Mouse (Mus musculus): ENCODE results near the gene Pcsk6.

Gene Pcsk6

DNA sequence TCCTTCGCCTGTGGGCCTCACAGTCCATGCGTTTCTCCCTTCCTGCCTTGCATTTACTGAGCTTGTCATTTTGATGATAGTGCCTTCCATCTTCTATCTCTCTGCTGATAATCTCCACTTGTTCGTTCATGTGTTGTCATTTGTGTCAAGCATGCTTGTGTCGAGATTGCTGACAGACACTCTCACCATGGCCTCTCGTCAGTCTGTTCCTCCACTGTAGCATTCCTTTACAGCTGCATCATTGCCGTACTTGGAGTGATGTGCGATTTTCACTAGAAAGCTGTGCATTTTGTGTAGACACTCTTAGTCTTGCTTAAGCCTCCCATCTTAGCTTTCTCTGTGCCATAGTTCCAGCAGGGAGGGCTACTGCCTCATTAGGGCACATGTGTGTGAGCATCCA, 79.5 kb downstream of the Pcsk6 start:
- DNase-seq (ENCODE audit: low read depth, low spot score) = no peak

DNA sequence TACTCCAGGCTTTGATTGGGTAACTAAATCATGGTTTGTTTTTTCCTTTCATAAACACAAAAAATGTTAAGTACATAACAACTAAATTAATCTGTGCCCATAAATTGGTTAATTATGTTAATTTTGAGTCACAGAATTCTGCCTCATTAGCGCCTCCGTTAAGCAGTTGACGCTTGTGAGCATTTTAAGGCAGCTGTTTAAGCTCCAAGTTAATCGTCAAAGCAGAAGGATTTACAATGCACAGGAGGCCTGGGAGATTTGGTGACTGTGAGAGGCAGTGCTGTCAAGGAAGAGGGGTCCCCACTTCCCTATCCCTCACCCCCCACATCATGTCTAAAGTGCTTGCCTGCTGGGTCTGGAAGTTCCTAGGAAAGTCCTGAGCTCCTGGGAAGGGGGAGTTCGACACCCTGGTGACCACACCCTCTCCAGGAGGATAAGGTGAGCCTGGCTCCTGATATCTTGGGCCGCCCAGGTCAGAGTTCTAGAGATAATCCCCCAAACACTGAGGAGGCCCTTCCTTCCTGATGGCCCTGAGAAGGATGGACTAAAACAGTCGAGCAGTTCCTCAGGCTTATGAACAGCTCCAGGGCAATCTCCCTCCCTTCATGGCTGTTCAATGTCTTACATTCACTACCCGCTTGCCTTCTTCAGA, 83.9 kb downstream of the Pcsk6 start:
- no peak for DNase-seq (ENCODE audit: low read depth, low spot score)

DNA sequence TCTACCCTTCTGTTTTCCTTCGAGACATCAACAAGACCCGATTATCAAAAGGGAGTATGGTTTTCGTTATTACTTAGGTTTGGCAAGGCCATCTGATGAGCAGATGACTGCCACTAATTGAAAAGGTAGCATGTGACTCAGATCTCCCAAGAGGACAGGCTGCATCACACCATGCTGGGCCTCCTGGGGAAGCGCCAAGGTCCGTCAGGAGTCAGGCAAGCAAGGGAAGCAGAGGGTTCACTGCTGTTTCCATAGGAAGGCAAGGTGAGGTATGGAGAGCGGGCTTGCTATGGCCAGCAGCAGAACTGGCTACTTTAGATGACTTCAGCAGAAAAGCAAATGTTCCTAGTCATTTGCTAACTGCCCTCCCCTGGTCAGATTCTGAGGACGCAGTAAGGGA, 84.9 kb downstream of the Pcsk6 start:
- DNase-seq (ENCODE audit: low read depth, low spot score) = no peak

DNA sequence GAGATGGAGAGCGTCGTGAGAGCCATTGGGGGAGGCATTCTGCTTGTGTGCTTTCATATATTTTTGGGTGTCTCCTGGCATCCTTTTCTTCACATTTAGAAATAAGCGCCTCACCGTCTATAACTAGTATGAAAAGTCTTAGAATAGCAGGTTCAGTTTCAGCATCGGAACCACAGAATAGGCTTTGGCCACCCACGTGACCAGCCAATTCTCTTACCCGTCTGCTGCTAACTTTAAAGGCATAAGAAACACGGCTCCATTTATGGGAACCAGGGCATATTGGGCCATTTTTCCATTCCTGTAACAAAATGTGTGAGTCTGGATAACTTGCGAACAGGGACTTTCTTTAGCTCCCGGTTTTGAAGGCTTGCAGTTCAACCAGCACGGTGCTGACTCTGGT, 87.4 kb downstream of the Pcsk6 start:
- no peak for DNase-seq (ENCODE audit: low read depth, low spot score)

DNA sequence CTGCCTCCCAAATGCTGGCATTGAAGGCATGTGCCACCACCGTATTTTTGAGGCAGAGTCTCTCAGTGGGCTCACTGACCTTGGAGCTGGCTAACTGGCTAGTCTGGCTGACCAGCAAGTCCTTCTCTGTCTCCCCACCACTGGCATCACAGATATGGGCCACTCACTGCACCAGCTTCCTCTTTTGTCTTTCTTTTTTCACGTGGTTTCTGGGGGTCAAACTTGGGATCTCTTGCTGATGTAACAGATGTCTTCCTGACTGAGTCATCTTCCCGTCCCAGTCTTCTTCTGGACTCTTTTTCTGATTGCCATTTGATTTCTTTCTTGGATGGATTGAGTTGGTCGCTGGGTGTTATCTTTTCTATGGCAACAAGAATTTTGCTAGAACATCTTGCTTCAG, 93.0 kb downstream of the Pcsk6 start:
- no peak for DNase-seq (ENCODE audit: low read depth, low spot score)

DNA sequence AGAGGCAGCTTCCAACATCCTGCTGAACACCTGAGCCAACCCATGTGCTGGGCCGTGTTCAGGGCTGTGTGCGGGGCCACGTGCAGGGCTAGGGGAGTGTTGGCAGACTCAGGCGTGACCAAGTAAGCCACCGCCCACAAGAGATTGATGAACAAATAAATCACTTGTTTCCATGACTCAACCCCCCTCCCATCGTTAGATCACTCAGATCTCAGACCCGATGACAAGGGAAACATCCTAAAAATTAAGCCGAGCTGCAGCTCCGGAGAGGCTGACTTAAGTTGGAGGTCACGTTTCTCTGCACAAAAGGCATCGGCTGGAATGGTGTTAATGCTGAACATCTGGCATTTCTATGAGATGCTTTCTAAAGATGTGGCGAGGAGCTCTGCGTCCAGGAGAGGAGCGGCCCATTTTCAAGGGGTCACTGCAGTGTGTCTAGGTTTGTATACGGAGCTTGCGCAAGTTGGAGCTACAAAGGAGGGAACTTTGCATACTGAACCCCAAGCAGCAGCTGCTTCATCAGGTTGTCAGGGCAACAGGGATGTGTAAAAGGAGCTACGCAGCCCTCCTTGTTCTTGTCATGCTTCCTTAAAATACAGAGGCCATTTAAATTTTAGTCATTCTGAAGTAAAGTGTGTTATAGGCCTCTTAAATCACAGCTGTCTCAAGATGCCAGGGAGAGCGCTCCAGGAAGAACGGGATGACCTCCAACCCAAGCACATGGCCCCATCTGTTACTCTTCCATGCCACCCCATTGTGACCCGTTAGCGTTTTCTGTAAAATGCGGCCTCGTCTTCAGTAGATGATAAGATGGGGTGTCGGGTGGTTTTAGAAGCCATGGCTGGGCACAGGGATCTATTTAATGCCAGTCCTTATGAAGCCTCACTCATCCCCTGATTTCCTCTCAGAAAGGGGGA, 94.0 kb downstream of the Pcsk6 start:
- no peak for DNase-seq (ENCODE audit: low read depth, low spot score)

DNA sequence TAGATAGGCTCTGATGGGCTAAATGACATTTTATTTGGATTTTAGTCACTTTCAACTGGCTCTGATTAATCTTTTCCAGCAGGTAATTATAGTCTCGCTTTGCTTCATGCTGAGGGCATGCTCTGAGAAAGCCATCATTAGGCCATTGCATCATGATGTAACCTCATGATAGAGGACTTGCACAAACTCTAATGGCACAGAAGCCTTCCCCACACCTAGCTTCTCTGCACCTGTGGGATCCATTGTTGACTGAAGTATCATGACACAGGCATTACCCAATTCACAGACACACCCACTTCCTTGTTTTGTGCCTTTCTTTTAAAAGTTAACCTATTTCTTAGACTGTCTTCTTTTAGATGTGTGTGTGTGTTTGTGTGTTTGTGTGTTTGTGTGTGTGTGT, 95.7 kb downstream of the Pcsk6 start:
- DNase-seq (ENCODE audit: low read depth, low spot score) = no peak

DNA sequence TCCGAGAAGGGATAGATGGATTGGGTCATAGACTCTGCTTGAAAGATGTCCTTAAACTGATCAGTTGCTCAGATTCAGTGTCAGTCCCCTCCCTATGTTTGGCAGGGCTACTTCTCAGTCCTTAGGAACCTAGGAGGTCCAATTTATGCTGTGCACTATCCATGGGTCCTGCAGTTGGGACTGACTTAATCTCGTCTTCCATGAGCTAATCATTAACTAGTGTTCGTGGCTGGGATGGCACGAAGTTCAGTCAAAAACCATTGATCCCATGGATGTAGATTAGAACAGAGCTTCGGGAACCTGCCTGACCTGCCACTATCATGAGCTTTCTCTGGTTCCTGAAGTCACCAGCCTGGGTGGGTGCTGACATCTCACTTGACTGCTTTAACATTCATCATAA, 96.6 kb downstream of the Pcsk6 start:
- DNase-seq (ENCODE audit: low read depth, low spot score) = no peak

DNA sequence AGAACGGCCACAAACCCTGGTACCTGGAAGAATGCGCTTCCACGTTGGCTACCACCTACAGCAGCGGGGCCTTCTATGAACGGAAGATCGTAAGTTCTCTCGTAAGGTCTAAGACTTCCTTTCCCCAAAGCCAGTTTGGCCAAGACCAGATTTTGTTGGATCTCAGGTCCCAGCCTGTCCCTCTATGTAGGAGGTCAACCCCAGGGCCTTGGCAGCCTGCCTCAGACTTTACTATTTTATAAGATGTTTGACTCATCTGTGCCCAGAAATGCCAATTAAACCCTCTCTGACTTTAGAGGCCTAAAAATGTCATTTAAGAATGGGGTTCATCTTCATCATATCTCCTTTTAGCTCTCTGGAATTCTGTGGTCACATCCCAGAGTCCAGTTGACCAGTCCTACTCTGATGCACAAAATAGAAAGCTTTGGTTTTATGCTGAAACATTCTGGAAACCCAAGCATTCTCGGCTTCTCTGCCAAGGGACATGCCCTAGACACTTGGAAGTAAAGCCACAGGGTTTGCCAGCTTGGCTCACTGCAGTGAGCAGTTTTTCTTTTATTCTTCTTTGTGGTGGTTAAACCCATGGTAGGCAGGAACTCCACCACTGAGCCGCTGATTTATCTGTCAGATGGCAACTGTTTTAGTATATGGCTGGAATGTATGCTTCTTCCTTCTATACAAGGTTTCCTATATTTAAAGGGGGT, 97.8 kb downstream of the Pcsk6 start:
- DNase-seq (ENCODE audit: low read depth, low spot score) = no peak

DNA sequence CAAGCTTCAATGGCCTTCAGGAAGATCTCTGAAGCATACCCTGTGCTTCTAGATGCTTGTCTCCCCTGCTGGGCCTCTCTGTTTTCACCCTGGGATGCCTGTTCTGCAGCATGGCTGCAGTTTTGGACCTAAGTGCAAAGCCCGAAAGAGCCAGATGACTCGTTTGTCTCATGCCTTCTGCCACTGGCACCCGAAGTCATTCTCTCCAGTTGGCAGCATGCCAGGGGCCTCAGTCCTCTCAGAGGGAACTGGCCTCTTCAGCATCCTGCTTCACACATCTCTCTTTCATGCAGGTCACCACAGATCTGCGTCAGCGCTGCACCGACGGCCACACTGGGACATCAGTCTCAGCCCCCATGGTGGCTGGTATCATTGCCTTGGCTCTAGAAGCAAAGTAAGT, 101.1 kb downstream of the Pcsk6 start:
- no peak for DNase-seq (ENCODE audit: low read depth, low spot score)

DNA sequence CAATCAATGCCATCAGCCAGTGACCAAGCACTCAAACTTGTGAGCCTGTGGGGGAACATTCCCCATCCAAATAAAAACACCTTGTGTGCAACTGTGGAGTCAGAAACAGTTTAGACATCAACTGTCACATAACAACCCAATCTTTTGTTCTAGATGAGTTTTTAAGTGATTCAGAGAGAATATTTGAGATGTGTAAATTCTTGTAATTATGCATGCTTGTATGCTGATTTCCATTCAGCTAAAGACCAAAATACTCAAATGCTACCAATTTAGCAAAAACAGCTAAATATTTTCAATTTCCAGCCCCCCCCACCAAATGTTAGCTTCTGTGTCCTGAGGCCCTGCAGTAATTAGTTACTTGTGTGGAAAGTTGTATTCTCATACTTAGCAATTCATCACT, 102.9 kb downstream of the Pcsk6 start:
- DNase-seq (ENCODE audit: low read depth, low spot score) = no peak

DNA sequence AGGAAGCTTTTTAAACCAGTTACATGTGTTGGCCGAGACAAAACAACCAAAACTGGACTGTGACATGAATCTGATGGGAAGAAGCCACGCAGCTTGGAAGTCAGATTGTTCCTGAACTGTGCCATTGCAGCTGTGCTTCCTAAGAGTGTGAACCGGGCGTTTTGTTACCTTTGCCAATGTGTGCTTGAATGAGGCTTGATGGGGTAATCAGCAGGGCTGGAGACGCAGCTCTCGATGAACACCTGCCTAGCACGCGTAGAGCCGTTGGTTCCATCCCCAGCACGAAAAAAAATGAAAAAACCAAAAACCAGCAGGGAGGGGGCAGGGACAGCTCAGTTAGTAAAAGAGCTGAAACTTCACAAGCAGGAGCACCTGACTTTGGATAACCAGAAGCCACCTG, 109.8 kb downstream of the Pcsk6 start:
- DNase-seq (ENCODE audit: low read depth, low spot score) = no peak

DNA sequence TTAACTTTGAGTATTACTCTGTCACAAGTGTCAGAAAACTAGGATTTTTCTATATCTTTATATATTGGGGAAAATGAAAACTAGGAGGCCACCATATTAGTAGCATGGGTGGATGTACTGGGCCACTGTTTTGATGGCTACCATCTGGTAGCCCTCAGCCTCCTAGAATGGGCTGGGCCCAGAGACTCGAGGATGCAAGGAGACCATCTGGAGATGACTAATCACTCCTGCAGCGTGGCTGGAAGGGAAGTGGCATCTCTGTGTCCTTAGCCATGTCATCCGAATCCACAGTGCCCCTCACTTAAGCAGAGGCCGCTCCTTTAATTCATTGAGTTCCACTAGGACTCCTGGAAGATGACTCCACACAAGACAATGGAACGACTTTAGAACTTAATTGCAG, 115.8 kb downstream of the Pcsk6 start:
- DNase-seq (ENCODE audit: low read depth, low spot score) = no peak

DNA sequence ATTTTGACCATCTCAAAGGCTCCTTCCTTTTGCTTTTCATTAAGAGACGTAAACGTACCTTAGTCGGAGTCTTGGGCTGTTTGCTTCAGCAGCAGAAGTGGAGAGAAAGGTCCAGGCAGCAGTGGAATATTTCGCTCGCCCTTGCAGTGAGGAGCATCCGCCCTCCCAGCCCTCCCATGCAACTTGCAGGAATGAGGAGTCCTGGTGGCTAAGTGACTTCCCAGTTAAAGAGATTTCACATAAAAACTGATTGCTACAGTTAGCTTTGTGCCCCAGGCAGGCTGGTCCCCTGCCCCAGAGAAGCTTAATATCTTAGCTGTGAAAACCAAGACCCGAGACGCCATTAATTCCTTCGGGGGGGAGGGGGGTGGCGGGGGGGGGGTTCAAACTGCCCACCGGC, 116.4 kb downstream of the Pcsk6 start:
- DNase-seq (ENCODE audit: low read depth, low spot score) = no peak

DNA sequence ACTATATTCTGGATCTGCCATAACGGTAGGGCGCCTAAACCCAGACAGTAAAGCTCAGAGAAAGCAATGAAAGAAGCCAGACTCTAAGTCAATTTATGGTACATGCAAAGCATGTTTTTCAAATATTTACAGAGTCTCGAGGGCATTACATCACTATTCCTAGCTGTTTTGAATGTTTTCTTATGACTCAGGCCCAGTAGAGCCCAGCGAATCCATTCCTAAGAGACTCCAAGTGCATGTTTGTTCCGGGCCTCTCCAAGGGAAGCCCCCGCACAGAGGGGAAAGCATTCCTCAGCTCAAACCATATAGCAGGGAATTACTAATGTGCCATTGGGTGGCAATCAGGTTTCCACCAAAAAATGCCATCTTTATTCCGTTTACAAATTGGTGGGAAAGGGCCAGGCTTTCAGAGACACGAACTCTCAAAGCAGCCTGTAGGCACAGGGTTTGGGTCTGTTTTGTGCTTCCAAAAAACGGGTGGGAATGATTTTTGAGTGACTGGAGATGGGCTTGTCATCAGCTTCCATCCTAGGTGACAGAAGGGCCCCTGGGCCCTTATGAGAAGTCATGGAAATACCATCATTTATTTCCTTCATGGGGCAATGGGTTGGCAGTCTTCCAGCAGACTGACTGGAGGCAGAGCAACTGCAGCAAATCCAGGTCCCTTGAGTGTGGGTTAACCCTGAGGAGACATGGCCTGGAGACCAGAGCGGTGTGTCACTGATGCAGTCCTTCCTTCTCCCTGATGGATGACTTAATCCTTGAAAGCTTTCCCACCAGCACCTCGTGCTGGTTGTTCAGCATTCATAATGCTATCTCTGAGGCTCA, 117.7 kb downstream of the Pcsk6 start:
- DNase-seq (ENCODE audit: low read depth, low spot score) = no peak

DNA sequence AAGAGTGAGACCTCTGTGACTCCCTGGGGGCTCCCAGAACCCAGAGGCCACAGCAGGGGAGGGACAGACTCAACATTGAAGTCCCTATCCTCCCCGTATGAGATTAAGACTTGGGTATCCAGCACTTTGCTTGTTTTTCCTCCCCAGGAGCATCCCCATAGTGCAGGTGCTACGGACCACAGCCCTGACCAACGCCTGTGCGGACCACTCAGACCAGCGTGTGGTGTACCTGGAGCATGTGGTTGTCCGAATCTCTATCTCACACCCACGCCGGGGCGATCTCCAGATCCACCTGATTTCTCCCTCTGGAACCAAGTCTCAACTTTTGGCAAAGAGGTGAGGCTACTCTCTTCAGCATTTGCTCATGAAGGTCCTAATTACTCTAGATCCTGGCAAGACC, 118.5 kb downstream of the Pcsk6 start:
- DNase-seq (ENCODE audit: low read depth, low spot score) = no peak

DNA sequence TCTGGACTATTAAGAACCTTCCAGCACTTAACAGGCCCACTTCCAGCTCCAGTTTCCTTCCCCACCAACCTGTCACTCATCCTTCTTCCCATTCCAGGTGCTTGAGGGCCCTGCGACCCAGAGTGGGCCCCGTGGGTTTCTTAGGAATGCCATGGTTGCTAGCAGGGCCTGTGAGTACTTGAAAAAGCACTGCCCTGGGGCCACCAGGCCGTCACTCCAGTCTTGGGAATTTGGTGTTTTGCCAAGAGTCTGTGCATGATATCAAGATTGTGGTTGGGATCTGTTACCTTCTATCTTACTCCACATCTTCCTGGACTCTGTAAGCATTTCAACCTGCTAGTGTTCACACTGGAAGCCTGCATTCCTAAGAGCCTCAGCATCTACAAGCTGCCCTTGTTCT, 120.5 kb downstream of the Pcsk6 start:
- no peak for DNase-seq (ENCODE audit: low read depth, low spot score)

DNA sequence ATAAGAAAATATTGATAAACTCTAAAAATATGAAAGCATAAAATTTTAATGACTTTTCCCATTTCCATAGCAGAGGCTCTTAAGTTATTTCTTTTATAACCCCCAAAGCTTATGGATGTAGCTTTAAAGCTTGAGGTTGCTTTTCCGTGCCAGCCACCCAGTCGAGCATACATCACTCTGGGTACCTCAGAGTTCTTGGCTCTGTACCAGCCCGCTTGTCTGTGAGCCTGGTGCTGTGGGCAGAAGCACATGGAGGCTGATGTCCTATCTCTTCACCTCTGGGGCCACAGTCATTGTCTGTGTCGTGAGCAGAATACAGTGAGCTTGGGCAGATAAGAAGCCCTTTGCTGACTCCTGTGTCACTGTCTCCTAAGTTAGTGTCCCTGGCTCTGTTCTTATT, 126.7 kb downstream of the Pcsk6 start:
- DNase-seq (ENCODE audit: low read depth, low spot score) = no peak

DNA sequence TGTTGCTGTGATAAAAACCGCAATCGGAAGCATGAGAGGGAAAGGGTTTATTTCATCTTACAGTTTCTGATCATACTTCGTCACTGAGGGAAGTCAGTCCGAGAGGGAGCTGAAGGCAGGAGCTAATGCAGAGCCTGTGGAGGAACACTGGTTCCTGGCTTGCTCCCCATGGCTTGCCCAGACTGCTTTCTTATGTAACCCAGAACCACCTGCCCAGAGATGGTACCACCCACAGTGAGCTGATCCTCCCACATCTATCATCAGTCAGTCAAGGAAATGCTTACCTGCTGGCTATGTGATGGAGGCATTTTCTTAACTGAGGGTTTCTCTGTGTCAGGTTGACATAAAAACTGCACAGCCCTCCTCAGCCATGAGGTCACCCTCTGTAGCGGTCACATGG, 127.2 kb downstream of the Pcsk6 start:
- no peak for DNase-seq (ENCODE audit: low read depth, low spot score)

DNA sequence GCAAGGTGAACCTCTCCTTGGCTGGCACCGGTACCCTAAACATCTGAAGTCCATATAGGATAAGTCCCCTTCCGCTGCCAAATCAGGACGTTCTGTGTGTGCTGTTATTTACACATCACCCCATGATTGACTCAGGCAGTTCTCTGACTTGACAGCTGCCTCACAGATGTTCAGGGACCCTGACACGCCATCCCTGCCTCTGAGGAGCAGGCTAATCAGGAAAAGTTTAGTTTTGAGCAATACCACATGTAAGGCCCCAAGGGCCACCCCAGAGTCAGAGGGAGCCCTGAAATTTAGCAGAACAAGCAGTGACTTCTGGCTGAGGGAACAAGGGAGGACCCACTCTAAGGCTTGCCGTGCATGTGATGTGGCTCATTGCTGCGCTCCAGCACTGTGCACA, 130.8 kb downstream of the Pcsk6 start:
- no peak for DNase-seq (ENCODE audit: low read depth, low spot score)

DNA sequence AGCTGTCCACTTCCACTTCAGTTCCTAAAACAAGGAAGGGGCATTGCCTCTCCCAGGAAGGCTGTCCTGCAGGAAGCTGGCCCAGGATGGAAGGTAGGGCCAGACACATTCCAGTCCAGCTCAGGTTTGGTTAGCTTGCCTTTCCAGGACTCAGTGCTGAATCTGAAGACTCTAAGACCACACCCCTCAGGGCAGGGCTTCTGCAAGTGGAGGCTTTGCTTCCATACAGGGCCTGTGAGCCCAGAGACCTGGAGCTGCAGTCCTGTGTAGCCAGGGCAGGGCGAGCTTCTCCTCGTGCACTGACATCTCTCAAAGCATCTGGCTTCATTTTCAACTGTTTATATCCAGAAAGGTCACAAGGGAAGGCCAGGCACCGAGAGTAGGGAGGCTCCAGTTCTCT, 131.9 kb downstream of the Pcsk6 start:
- no peak for DNase-seq (ENCODE audit: low read depth, low spot score)

Data from CD4-positive, CD25-positive, alpha-beta regulatory T cell, adult 2 months (primary cell).